Mouse (Mus musculus) midbrain, embryonic 11.5 days (tissue): Measurements from ENCODE around the gene Serinc1. TPM values are rescaled to one million over a fixed set of nuclear protein-coding genes. Genes with fewer than 3 reads are reported as not detected.

Experiments used
- ATAC-seq: fragments of 200-750 bp; cut with Nextera tagmentation; 2 replicates; pipeline ENCODE4 v1.8.0; 2017; ENCODE audit warnings: moderate TSS enrichment, moderate library complexity; ENCODE audit not compliant: low FRiP score
- DNase-seq: peaks from one replicate; pipeline ENCODE4 v3.0.0; 2015; ENCODE audit warnings: low spot score; ENCODE audit errors: missing footprints
- H3K27ac ChIP-seq: fragments of 300-500 bp; sonication (generic); 2 replicates; pipeline ENCODE4 v1.5.1; 2014; ENCODE audit warnings: low read depth, low read length
- H3K27me3 ChIP-seq: fragments of 300-500 bp; sonication (generic); 2 replicates; pipeline ENCODE4 v1.6.1; 2014; ENCODE audit warnings: mild to moderate bottlenecking, low read length, moderate library complexity, mixed read lengths; ENCODE audit not compliant: control insufficient read depth, insufficient read depth
- H3K36me3 ChIP-seq: fragments of 300-500 bp; sonication (generic); 2 replicates; pipeline ENCODE4 v1.6.1; 2014; ENCODE audit warnings: mild to moderate bottlenecking, low read length, moderate library complexity, mixed read lengths; ENCODE audit not compliant: control insufficient read depth, insufficient read depth
- H3K4me1 ChIP-seq: fragments of 300-500 bp; sonication (generic); 2 replicates; pipeline ENCODE4 v1.6.1; 2014; ENCODE audit warnings: low read length; ENCODE audit not compliant: control insufficient read depth, insufficient read depth
- H3K4me2 ChIP-seq: fragments of 300-500 bp; sonication (generic); 2 replicates; pipeline ENCODE4 v1.6.1; 2014; ENCODE audit warnings: mild to moderate bottlenecking, moderate library complexity
- H3K4me3 ChIP-seq: fragments of 300-500 bp; sonication (generic); 2 replicates; pipeline ENCODE4 v1.5.1; 2014; ENCODE audit warnings: low read depth, low read length
- H3K9ac ChIP-seq: fragments of 300-500 bp; sonication (generic); 2 replicates; pipeline ENCODE4 v1.6.1; 2014; ENCODE audit warnings: low read length
- H3K9me3 ChIP-seq: fragments of 300-500 bp; sonication (generic); 2 replicates; pipeline ENCODE4 v1.6.1; 2016; ENCODE audit warnings: low read length; ENCODE audit not compliant: control insufficient read depth
- WGBS: fragments of 180-500 bp; shearing (Covaris S2); extraction: QIAGEN DNeasy Blood & Tissue Kit; methylation state at CpG from one replicate; pipeline ENCODE4 v1.1.7; 2014; 5-methylcytosine and 5-hydroxymethylcytosine counted together
- polyA plus RNA-seq: library from polyadenylated mRNA; unstranded; fragments of >200 nt; fragmentation: Nextera tagmentation; extraction: Ambion mirVana; gene quantifications from 2 replicates; pipeline ENCODE4 v1.2.1, GENCODE M21; 2014

The Serinc1 gene
- polyA plus RNA-seq, 1 experiment from 2014 or later, result 243 TPM

DNA sequence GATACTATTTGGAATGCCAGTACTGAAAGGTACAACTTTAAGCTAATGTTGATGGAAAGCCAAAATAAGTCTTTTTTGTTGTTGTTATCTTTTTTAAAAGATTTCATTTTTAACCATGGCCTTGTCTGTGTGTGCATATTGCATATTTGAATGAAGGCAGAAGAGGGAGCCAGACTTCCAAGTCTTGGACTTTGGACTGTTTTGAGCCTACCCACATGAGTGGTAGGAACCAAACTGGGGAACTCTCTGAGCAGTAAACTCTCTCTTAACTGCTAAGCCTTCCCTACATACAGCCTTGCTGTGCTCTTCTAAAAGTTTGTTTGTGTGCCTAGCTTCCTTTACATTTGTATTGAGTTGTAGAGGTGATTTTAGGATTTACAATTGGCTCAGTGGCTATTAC, 43.7 kb downstream of the Serinc1 start:
- Histone ChIP-seq H3K9ac (no peak overlapping the region), H3K4me3 (peak overlapping the region; percentile 93), H3K4me1 (peaks cover 17% of the 10 kb centered on the region), H3K9me3 (peaks cover 4% of the 10 kb centered on the region; the same call in 1 of the 2 replicates), H3K27me3 (no peaks in the 10 kb centered on the region), H3K27ac (no peak overlapping the region), H3K36me3 (0 out of 2 replicates have a peak, but pooled peaks cover 5% of the 10 kb centered on the region), H3K4me2 (peak overlapping the region; percentile 71)
- ATAC-seq (no peak), DNase-seq (no peak)

DNA sequence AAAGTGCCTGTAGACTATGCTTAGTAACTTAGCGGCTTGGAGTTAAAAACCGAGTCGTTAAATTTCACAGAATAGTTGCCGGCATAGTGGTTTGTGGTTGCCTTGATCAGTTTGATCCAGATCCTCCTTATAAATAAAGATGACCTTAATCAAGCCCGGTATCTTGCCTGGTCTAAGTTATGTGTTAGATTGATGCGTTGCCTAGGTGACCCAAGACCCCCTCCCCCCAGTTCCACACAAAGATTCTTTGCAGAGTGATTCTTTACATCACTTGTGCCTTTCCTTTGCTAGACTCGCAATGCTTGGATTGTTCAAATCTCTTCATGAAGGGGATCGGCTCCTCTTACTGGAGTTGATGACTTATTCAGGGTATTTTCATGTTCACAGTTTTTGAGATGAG, 45.1 kb downstream of the Serinc1 start:
- under 1% methylated on average over 8 of the region's 8 CpGs for WGBS
- Histone ChIP-seq H3K27me3 (no peaks in the 10 kb centered on the region), H3K36me3 (0 out of 2 replicates have a peak, but pooled peaks cover 5% of the 10 kb centered on the region), H3K27ac (peak overlapping the region; percentile 99), H3K9ac (peak overlapping the region; percentile 98), H3K9me3 (no peaks in the 10 kb centered on the region), H3K4me2 (peak overlapping the region; percentile 71), H3K4me3 (peak overlapping the region; percentile 93), H3K4me1 (peaks cover 17% of the 10 kb centered on the region)
- DNase-seq (peak; percentile 96), ATAC-seq (peak; percentile 55)

DNA sequence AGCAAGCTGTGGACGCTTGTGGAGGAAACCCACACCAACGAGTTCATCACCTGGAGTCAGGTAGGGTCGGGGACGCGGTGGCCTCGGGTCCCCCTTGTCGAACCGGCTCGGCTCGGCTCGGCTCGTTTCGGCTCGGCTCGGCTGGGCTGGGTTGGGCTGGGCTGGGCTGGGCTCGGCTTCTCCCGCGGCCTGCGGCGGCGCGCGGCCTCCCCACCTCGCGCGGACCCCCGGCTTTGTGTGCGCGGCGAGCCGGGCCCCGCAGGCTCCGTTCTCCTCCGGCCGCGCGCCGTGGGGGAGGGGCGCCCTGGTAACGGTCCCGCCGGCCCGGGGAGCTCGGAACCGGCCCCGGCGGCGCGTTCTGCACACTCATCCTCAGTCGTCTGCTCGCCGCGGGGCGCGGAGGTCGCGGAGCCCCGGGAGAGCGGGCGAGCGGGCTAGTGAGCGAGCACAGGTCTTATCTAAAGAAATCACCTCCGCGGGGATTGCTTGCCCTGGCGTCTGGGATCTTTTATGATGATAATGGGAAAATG, 45.7 kb downstream of the Serinc1 start:
- Histone ChIP-seq H3K4me3 (peak overlapping the region; percentile 93), H3K36me3 (0 out of 2 replicates have a peak, but pooled peaks cover under 1% of the 10 kb centered on the region), H3K4me2 (peak overlapping the region; percentile 71; the same call in 1 of the 2 replicates), H3K9ac (peak overlapping the region; percentile 98), H3K9me3 (no peaks in the 10 kb centered on the region), H3K27ac (peak overlapping the region; percentile 99), H3K27me3 (no peaks in the 10 kb centered on the region), H3K4me1 (peaks cover 17% of the 10 kb centered on the region)
- no peak for DNase-seq
- ATAC-seq, result peak; percentile 69
- WGBS, result under 1% methylated on average over 61 of the region's 65 CpGs

DNA sequence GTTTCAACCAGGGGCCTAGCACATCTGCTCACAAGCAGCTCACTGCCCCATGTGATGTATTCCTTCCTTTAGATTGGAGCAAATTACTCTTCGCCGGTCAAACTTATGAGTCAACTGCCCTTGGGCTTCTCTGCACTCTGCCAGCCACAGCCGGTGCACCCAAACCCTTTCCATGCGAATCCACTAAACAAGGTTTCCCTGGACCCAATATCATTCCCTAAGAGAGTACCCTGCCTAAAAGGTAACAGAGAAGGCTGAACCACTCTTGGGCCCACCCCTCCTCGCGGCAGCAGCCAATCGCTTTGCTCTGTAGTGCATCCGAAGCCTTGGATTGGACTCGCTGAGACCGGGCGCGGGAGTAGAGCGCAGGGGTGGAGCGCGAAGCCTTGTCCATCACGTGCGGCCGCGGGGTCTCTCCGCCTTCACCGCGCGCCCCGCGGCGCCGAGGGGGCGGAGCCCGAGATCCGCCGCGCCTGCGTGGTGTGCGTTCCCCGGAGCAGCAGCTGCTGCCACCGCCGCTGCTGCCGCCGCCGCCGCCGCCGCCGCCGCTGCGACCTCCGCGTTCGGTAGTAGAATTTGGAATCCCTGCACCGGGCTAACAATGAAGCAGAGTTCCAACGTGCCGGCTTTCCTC, 46.3 kb downstream of the Serinc1 start, which contains the start of gene Hsf2:
Hsf2 (plus strand) TSS at position 478 of the 634 bp plus-strand sequence.
- Histone ChIP-seq H3K27ac (peak within 1 kb of the TSS; percentile 99), H3K27me3 (no peaks in the 10 kb centered on the region), H3K36me3 (no peaks in the 10 kb centered on the region), H3K9me3 (no peaks in the 10 kb centered on the region), H3K4me2 (peak within 1 kb of the TSS; percentile 71), H3K4me1 (peaks cover 17% of the 10 kb centered on the region), H3K4me3 (peak within 1 kb of the TSS; percentile 93), H3K9ac (peak within 1 kb of the TSS; percentile 98)
- DNase-seq, result peak; percentile 100
- WGBS, result under 1% methylated on average over 52 of the region's 52 CpGs
- ATAC-seq, result peak; percentile 99

GRCm38 (mm10) chr10:57484741-57485140, 47.6 kb downstream of the Serinc1 start:
- no peaks in the 10 kb centered on the region for H3K27me3 ChIP-seq
- H3K9me3 ChIP-seq, result no peaks in the 10 kb centered on the region
- WGBS, result 80% methylated on average over 3 of the region's 3 CpGs
- H3K27ac ChIP-seq, result no peak overlapping the region
- DNase-seq (no peak), ATAC-seq (no peak)
- H3K4me3 ChIP-seq, result no peak overlapping the region
- no peak overlapping the region for H3K4me2 ChIP-seq
- H3K9ac ChIP-seq, result no peak overlapping the region
- H3K4me1 ChIP-seq, result peaks cover 10% of the 10 kb centered on the region
- H3K36me3 ChIP-seq, result no peaks in the 10 kb centered on the region

DNA sequence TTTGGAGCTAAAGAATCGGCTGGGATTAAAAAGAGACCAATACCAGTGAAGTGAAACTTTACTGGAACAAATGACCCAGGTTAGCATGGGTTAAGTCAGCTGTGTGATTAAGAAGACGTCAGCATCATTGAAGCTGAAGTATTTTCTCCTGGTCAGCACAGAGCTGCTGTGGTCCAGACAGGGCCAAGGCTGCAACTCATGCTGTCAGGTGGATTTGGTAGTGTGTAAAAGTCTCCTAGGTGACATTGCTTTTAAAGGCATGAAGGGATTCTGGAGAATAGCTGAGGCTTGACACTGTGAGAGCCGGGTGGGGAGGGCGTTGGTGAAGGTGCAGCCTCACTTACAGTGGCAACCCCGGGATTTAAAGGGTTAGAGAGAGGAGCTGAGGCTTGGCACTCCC, 50.6 kb downstream of the Serinc1 start:
- H3K9ac ChIP-seq, result no peak overlapping the region
- H3K36me3 ChIP-seq, result no peaks in the 10 kb centered on the region
- H3K4me1 ChIP-seq, result no peaks in the 10 kb centered on the region
- H3K27ac ChIP-seq, result no peak overlapping the region
- no peaks in the 10 kb centered on the region for H3K27me3 ChIP-seq
- 22% methylated on average over 5 of the region's 5 CpGs for WGBS
- H3K4me3 ChIP-seq, result no peak overlapping the region
- ATAC-seq (no peak), DNase-seq (peak; percentile 78)
- H3K4me2 ChIP-seq, result no peak overlapping the region
- no peaks in the 10 kb centered on the region for H3K9me3 ChIP-seq

DNA sequence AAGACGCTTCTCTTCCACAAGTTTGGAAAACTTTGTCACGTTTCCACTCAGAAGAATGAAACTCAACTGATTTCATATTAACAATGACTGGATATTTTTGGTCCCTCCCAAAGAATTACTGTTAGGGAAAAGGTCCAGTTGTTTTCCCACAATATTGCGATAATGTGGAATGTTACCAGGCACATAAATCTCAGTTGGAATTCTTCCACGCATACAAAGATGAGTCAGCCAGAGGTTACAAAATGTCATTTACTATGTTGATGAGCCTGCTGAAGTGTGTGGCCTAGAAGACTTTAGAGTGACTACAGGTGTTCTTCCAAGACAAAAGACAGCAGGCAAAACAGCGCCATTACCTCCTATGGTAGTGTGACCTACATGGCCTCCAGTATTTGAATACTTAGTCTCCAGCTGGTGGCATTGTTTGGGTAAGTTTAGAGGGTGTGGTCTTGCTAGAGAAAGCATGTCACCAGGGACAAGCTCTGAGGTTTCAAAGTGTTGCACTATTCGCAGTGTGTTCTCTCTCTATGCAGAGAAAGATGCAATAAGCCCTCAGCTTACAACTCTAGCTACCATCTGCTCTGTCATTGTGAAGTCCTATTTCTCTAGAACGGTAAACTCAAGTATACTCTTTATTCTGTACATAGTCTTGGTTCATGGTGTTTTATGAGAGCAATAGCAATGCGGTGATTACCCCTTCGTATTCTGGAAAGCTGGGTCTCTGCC, 55.0 kb downstream of the Serinc1 start:
- WGBS, result 79% methylated on average over 9 of the region's 9 CpGs
- Histone ChIP-seq H3K9ac (no peak overlapping the region), H3K4me1 (no peaks in the 10 kb centered on the region), H3K36me3 (no peaks in the 10 kb centered on the region), H3K27ac (no peak overlapping the region), H3K27me3 (no peaks in the 10 kb centered on the region), H3K9me3 (no peaks in the 10 kb centered on the region), H3K4me2 (no peak overlapping the region), H3K4me3 (no peak overlapping the region)
- DNase-seq, result peak; percentile 59
- ATAC-seq, result no peak
